Mouse (Mus musculus) testis, adult 2 months (tissue): Measurements from ENCODE around the gene Tubgcp6.

Experiments
- CTCF ChIP-seq: fragments of 200-500 bp; IDR thresholded peaks from 2 replicates; pipeline ENCODE4 v1.5.1; 2012; ENCODE audit warnings: low read depth, mild to moderate bottlenecking, inconsistent platforms, low read length, moderate library complexity; ENCODE audit not compliant: control insufficient read depth, insufficient read depth, insufficient replicate concordance
- POLR2A ChIP-seq: fragments of 200-500 bp; IDR thresholded peaks from 2 replicates; pipeline ENCODE4 v1.6.1; 2012; ENCODE audit warnings: low read depth, mild to moderate bottlenecking, inconsistent platforms, low read length, moderate library complexity; ENCODE audit not compliant: control insufficient read depth

DNA sequence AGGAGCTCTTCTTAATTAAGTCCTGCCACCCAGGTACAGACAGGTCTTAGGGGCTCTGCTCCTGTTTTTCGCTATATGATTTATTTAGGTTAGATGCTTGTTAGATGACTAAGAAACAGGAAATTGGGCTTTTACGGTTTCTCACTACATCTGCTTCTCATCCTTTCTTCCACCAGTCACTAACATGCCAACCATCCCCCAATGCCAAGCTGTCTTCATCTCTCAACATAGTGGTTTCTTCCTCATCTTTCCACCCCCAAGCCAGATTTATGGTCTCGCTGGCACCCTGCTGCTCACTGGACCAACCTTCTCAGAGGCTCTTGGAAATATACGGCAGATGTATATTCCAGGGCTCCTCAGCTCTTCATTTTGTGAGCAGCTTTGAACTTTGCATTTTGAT lies 32.2 kb downstream of the Tubgcp6 start:
- no peak for TF ChIP-seq CTCF
- TF ChIP-seq POLR2A, result no peak
